Mouse (Mus musculus) left cerebral cortex, postnatal 4 days (tissue): ENCODE data around the gene Lix1. TPM values are rescaled to one million over a fixed set of nuclear protein-coding genes. Genes with fewer than 3 reads are reported as not detected.

ENCODE experiments used
- DNase-seq: peaks from one replicate; pipeline ENCODE4 v3.0.0-alpha.2; 2022
- intact Hi-C: fragments of 180-260 bp; cut with DNase I; formaldehyde crosslinking; loops from one replicate; pipeline ENCODE4 v1.15.1; 2025
- total RNA-seq, 2 experiments: library from RNA; stranded (reverse); gene quantifications; 2 replicates each; pipeline ENCODE4 v1.2.3; 2021

Lix1 gene
- total RNA-seq = 10 to 100 TPM; 37.9 to 38.2 TPM

DNA sequence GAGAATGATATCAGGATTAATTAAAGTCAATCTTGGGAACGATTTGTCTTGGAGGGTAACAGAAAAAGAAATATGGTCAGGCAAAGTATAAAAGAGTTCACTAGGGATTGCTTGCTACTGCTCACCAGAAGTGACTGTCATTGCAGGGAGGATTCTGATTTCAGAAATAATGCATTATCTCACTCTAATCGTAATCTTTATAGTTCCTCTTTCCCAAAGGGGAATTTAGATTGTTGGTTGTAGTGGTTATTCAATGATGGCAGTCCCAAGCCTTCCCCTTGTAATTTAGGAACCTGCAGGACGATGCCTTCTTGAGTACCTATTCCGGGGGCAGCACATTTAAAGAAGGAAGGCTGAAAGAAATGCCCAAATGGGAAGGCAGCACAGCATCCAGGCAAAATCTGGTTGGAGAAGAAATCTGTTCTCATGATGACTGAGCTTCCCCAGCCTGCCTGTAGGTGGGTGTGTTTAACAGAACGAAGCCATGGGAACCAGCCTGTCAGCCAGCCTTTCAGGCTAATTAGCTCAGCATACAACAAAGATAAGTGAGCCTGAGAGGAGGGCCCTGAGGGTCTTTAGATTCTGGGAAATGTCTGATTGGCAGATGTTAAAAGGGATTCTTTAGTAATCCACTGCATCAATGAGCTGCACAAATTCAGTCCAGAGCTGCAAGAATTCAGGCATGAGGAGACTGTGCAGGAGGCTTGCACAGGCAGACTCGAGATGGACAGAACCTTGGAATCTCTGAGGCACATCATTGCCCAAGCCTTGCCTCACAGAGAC, at the start of gene Lix1:
Gene Lix1 (plus strand): TSS at position 451 of the 783 bp plus-strand sequence.
- peak; percentile 64 for DNase-seq
- intact Hi-C loops = no loop called here

DNA sequence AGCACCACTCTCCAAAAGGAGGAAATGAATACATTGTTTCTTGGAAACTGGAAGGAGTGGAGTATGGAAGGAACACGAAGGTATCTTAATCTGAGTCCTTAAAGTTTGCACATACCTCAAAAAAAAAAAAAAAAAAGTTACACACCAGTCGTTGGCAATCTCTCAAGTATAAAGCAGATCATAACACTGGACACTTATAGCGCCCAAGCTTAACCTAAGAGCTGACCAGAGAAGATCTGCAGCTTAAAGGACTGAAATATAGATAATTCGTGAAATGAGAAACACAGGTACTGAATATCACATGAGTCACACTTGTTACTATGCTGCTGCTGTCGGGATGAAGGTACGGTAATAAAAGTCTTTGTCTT, 28.9 kb upstream of the Lix1 start:
- intact Hi-C loops = no loop called here
- DNase-seq = no peak

DNA sequence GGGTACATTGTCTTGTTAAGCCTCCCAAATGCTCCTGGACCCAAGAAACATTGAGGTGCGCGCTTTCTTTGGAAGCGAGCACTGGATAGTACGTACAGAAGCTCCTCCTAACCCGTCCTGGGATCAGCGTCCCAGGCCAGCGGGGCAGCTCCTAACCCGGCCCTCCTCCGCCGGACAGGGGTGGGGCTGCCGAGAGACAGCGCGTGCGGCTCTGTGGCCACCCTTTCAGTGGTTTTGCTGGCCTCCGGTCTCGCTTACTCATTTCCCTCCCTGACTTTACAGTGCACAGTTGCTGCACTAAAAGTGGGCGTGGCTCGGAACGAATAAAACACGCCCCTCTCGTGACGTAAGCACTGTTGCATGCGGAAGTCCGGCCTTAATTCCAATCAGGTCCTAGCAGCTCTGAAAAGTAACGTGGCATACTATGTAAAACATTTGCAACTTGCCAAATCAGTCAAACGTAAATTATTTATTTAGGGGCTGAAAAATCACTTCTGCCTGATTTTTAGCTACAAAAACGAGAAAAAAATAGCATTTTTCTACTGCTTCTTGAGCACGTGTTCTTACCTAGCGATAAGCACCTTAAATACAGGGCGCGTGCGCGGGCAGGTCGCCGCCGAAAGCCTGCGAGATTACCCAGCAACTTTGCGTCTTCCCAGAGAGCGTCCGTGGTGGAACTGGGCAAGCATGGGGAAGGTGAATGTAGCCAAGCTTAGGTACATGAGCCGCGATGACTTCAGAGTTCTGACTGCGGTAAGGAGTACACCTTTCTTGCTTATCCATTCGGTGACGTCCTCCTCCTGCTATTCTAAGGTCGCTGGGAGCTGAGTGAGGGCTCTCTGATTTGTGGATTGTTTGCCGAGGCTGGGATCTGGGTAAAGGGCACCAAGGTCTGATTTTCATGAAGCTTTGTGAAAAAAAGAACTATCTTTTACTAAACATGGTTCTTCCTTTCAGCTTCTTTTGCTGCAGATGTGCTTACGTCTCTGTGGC, 28.3 kb upstream of the Lix1 start, which contains the start of gene Riok2:
Gene Riok2 (plus strand): TSS at position 392 of the 993 bp plus-strand sequence.
- DNase-seq = peak; percentile 94
- intact Hi-C loops = no loop called here

GRCm38 (mm10) chr17:17375581-17375980, 26.9 kb upstream of the Lix1 start:
- no peak for DNase-seq
- intact Hi-C loops = no loop called here

GRCm38 (mm10) chr17:17383703-17384102, 18.8 kb upstream of the Lix1 start:
- intact Hi-C loops = no loop called here
- DNase-seq = no peak

DNA sequence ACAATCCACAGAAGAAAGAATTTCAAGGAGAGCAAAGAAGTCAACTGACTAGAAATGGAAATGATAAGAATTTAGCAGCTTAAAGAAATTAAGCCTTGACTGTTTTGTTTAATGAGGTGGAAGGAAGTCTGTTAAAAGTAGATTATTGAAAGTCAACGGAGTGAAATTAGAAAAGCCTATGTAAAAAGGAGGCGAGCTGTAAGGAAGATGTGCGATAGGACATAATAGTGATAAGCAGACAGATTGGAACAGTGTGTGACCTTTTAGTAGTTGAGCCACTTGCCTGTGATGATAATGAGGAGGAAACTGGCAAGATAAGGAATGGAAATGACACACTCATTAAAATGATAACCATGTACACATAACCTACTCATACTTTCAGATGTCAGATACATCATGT, 18.0 kb upstream of the Lix1 start:
- DNase-seq = no peak
- intact Hi-C loops = no loop called here

- DNase-seq = no peak
- intact Hi-C loops = no loop called here
These were observed 16.4 kb upstream of the Lix1 start for GRCm38 (mm10) chr17:17386117-17386516.

- intact Hi-C loops = loop anchor here (5.0 to 10.0 kb wide), 2 partner anchors 173 to 360 kb away; no protein-coding TSS in a partner anchor
- no peak for DNase-seq
These were observed 10.6 kb upstream of the Lix1 start for GRCm38 (mm10) chr17:17391823-17392222.

GRCm38 (mm10) chr17:17392863-17393262, 9.6 kb upstream of the Lix1 start:
- intact Hi-C loops = loop anchor here (5.0 to 10.0 kb wide), 2 partner anchors 172 to 359 kb away; no protein-coding TSS in a partner anchor
- no peak for DNase-seq

DNA sequence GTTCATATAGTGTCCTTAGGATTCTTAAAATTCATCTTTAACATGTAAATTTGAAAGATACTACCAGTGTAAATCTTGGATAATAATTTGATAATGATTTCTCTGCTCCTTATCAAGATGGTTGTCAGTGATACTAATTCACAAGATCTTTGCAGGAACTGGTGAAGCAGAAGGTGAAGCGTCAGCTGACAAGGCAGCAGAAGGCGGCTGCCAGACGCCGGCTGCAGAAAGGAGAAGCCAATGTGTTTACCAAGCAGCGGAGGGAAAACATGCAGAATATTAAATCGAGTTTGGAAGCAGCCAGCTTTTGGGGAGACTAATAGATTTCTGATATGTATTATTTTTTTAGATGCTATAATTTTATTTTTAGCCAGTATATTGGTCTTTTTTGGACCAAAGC, 9.2 kb upstream of the Lix1 start:
- peak; percentile 9 for DNase-seq
- intact Hi-C loops = loop anchor here (5.0 to 10.0 kb wide), 2 partner anchors 172 to 359 kb away; no protein-coding TSS in a partner anchor

- DNase-seq = peak; percentile 75
- intact Hi-C loops = loop anchor here (2.0 to 10.0 kb wide), 3 partner anchors 170 to 358 kb away; no protein-coding TSS in a partner anchor
These were observed 8.1 kb upstream of the Lix1 start for GRCm38 (mm10) chr17:17394336-17394735.

GRCm38 (mm10) chr17:17396869-17397268, 5.6 kb upstream of the Lix1 start:
- intact Hi-C loops = loop anchor here (10.0 kb wide), 1 partner anchor 168 kb away; no protein-coding TSS in a partner anchor
- DNase-seq = no peak

DNA sequence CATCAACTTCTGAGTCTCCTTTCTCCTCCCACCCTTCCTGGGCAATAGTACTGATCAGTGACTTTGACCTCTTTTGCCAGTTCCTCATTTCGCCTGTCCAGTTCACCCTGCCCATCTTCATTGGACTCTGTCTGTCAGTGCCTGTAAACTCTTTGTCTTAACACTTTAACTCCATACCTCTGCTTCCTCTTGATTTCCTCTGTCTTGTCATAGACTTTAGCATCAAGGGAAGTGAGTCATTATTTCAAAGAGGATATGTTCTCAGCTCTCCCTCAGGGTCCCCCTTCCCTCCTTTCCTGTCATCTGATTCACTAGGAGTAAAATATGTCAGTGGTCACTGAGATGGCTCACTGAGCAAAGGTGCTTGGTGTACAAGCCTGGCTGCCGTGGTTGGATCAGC, 3.8 kb upstream of the Lix1 start:
- intact Hi-C loops = loop anchor here (10.0 kb wide), 1 partner anchor 166 kb away; no protein-coding TSS in a partner anchor
- no peak for DNase-seq

DNA sequence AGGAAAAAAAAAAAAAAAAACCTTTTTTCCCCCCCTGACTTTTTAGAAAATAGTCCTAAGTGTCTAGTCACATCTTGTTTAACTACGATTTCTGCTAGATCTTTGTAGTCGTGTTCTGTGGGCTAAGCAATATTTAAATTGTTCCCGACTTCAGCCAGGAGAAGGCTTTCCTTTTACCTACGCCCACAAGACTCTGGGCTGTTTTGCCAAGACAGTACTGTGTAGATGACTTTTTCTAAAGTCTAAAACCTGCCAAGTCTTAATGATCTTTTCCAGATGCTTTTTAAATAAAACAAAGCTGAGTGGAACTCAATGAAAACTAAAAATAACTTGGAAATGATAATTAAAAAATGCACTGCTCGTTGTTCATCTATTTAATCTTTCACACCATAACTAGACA, 566 bp downstream of the Lix1 start:
- intact Hi-C loops = no loop called here
- no peak for DNase-seq

- no peak for DNase-seq
- intact Hi-C loops = no loop called here
These were observed 1.2 kb downstream of the Lix1 start for GRCm38 (mm10) chr17:17403578-17404112.

DNA sequence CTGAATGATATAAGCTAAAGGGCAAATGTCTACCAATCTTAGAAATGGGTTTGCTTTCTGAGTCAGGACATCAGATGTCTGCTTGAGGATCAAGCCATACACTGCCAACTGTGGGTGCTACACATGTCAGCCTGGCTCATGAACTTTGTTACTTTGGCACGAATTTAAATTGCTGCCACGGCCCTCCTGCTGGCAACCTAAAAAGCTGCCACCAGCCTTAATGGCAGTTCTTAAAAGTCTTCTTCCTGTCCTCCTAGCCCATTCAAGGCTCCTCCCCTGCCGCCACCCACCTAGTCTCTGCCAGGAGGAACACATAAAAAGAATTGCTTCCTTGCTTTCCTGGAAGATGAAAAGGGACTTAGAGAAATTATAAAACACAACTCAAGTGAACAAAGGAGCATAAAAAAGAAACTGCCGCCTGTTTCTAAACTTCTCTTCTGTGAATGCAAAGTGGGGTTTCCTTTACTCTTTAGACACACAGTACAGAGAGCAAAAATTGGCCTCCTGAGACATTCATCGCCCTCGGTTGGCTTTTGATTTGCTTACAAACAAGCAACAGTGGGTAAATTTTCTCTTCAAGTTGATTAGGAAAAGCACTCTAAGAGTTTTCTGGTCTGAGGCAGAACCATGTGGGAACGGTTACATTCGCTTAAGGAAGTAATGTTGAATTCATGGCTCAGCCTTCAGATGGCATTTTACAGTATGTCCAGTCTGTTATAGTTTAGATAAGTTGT, 2.5 kb downstream of the Lix1 start:
- intact Hi-C loops = no loop called here
- DNase-seq = peak; percentile 6

- intact Hi-C loops = no loop called here
These were observed 3.1 kb downstream of the Lix1 start for GRCm38 (mm10) chr17:17405606-17406005.

DNA sequence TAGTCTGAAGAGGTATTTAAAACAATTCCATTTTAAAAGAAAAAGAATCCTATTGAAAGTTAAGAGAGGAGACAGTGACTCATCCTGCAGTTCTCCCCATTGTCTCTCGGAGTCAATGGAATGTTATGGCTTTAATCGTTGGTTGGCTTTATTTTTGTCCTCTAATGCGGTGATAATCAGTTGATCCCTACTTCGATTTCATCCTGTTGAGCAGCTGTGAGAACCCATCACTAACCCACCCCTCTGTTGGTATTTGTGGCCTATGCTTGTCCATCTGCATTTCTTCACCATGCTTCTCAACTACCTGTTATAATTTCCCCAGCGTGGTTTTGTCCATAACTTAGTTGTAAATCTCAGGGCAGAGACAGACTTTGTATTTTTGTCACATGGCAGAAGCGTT, 5.7 kb downstream of the Lix1 start:
- intact Hi-C loops = no loop called here
- no peak for DNase-seq

More at GRCm38 (mm10) chr17:17405606-17406005, 3.1 kb downstream of the Lix1 start:
- no peak for DNase-seq

DNA sequence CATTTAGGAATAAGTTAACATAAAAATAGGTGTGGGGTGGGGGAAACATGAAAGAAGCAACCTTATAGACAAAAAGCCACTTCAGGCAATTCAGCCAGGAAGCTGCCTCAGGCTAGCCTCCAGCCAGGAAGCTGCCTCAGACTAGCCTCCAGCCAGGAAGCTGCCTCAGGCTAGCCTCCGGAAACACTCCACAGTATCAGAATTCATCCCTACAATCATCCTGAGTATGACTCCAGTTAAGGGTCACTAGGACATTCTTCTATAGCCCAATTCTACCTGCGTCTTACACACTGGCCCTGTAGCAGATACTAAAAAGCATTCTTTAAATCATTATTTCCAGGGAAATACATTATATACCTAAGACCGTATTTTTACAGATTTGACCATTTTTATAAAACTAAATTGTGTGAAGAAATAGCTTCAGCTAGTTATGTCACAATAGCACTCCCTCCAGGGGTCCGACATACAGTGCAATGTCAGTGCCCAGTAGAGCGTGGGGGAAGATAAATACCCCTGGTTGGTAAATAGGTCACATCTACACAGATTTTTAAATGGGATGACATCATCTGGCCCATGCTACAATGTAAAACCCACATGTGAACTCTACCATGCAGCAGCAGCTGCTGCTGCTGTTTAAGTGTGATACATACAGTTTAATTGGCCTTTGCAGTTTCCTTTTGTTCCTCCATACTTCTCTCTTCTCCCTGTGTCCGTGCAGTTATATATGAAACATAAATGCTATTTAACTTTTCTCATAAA, 6.4 kb downstream of the Lix1 start:
- intact Hi-C loops = no loop called here
- no peak for DNase-seq
